ENCODE assay signal across 11 mouse cellular contexts in genomic region chr16:10905661-10906113, GRCm38 (mm10).
DNase-seq lines count a peak whose midpoint lies in the region; ATAC-seq and TF ChIP-seq lines count a peak whose summit lies in the region.
"Had no signal": no experiment of that assay in that cellular context is flagged by ENCODE, and none has a peak within 500 bp of the region (broad histone marks: within the 10 kb centered on the region; RNA-seq: fewer than 3 reads in every experiment).

No protein-coding gene starts in this region.

- no peaks in the 10 kb centered on the region for H3K9me3 ChIP-seq in kidney, embryonic 14.5 days (ENCODE audit: control insufficient read depth, low read length)
- no peaks in the 10 kb centered on the region for H3K9me3 ChIP-seq in kidney, embryonic 16.5 days (ENCODE audit: low read length)
- no peaks in the 10 kb centered on the region for H3K9me3 ChIP-seq in limb, embryonic 10.5 days (replicated peaks)
- no peaks in the 10 kb centered on the region for H3K9me3 ChIP-seq in forebrain, postnatal 0 days (ENCODE audit: low read length)
- H3K9me3 ChIP-seq: forebrain, embryonic 12.5 days had no signal

- TF ChIP-seq CTCF in thymus, adult 2 months (IDR thresholded peaks at IDR 0.05; ENCODE audit: borderline replicate concordance, control insufficient read depth, extremely low read depth, insufficient read depth, low read length, poor library complexity) = no peak; the same call in 1 of the 2 replicates
- no peak for TF ChIP-seq CTCF in forebrain, postnatal 0 days (IDR thresholded peaks at IDR 0.05; ENCODE audit: low read depth)

- H3K27ac ChIP-seq in kidney, embryonic 14.5 days (ENCODE audit: low read depth, low read length) = no peak overlapping the region
- no peak overlapping the region for H3K27ac ChIP-seq in kidney, embryonic 16.5 days (ENCODE audit: low read length)
- H3K27ac ChIP-seq in limb, embryonic 10.5 days = peak overlapping the region; percentile 65
- peak overlapping the region; percentile 51 for H3K27ac ChIP-seq in thymus, adult 2 months (ENCODE audit: control insufficient read depth, insufficient read depth, low read length)
- H3K27ac ChIP-seq in forebrain, postnatal 0 days (ENCODE audit: low read depth, low read length) = no peak overlapping the region
- H3K27ac ChIP-seq: forebrain, embryonic 12.5 days had no signal

- 0 out of 2 replicates have a peak, but pooled peaks cover 4% of the 10 kb centered on the region for H3K4me1 ChIP-seq in kidney, embryonic 14.5 days (ENCODE audit: control insufficient read depth, insufficient read depth, low read length)
- H3K4me1 ChIP-seq in kidney, embryonic 16.5 days (ENCODE audit: insufficient read depth, low read length) = 0 out of 2 replicates have a peak, but pooled peaks cover 3% of the 10 kb centered on the region
- peaks cover 25% of the 10 kb centered on the region for H3K4me1 ChIP-seq in limb, embryonic 10.5 days
- peaks cover 16% of the 10 kb centered on the region for H3K4me1 ChIP-seq in thymus, adult 2 months (replicated peaks; ENCODE audit: control insufficient read depth, insufficient read depth, low read length)
- H3K4me1 ChIP-seq in forebrain, postnatal 0 days (ENCODE audit: insufficient read depth) = no peaks in the 10 kb centered on the region
- H3K4me1 ChIP-seq: forebrain, embryonic 12.5 days had no signal

- WGBS in kidney, embryonic 14.5 days = 45% methylated on average over 5 of the region's 5 CpGs
- 59% methylated on average over 5 of the region's 5 CpGs for WGBS in kidney, embryonic 16.5 days
- WGBS in limb, embryonic 10.5 days = 42% methylated on average over 5 of the region's 5 CpGs
- WGBS in thymus, adult 2 months = 39% methylated on average over 5 of the region's 5 CpGs
- 78% methylated on average over 5 of the region's 5 CpGs for WGBS in forebrain, postnatal 0 days

- DNase-seq in embryo, embryonic 9.5 days (ENCODE audit: extremely low spot score) = peak; percentile 29
- DNase-seq in limb, embryonic 10.5 days (ENCODE audit: low spot score) = peak; percentile 53
- DNase-seq in thymus, adult 2 months = peak; percentile 44
- no peak for DNase-seq in layer of hippocampus, postnatal 36 days
- no peak for DNase-seq in forebrain, postnatal 0 days
- DNase-seq: cerebellum, adult 11 months; midbrain, embryonic 14.5 days had no signal

- H3K9ac ChIP-seq in kidney, embryonic 14.5 days (ENCODE audit: low read depth, low read length) = no peak overlapping the region
- no peak overlapping the region for H3K9ac ChIP-seq in kidney, embryonic 16.5 days (replicated peaks; ENCODE audit: low read length)
- no peak overlapping the region for H3K9ac ChIP-seq in forebrain, postnatal 0 days
- H3K9ac ChIP-seq: forebrain, embryonic 12.5 days had no signal

- no peaks in the 10 kb centered on the region for H3K36me3 ChIP-seq in kidney, embryonic 14.5 days (ENCODE audit: control insufficient read depth, insufficient read depth, low read length)
- no peaks in the 10 kb centered on the region for H3K36me3 ChIP-seq in kidney, embryonic 16.5 days (ENCODE audit: insufficient read depth, low read length)
- H3K36me3 ChIP-seq in limb, embryonic 10.5 days = no peaks in the 10 kb centered on the region
- H3K36me3 ChIP-seq in thymus, adult 2 months (ENCODE audit: control insufficient read depth, insufficient read depth, low read length) = no peaks in the 10 kb centered on the region
- no peaks in the 10 kb centered on the region for H3K36me3 ChIP-seq in forebrain, postnatal 0 days (ENCODE audit: insufficient read depth)
- H3K36me3 ChIP-seq: forebrain, embryonic 12.5 days had no signal

- 0 out of 2 replicates have a peak, but pooled peaks have one; percentile 56 for ATAC-seq in kidney, embryonic 14.5 days (ENCODE audit: low FRiP score, low TSS enrichment)
- ATAC-seq in kidney, embryonic 16.5 days (ENCODE audit: low FRiP score, low TSS enrichment) = no peak
- no peak for ATAC-seq in forebrain, postnatal 0 days
- ATAC-seq in cerebellum, adult (ENCODE audit: insufficient number of reproducible peaks, low FRiP score, low TSS enrichment) = no peak

- H3K27me3 ChIP-seq in kidney, embryonic 14.5 days (ENCODE audit: control insufficient read depth, insufficient read depth, low read length) = no peaks in the 10 kb centered on the region
- no peaks in the 10 kb centered on the region for H3K27me3 ChIP-seq in kidney, embryonic 16.5 days (ENCODE audit: insufficient read depth, low read length)
- H3K27me3 ChIP-seq in limb, embryonic 10.5 days (ENCODE audit: low read depth, poor library complexity, severe bottlenecking) = no peaks in the 10 kb centered on the region
- H3K27me3 ChIP-seq in thymus, adult 2 months (ENCODE audit: control insufficient read depth, insufficient read depth, low read length) = no peaks in the 10 kb centered on the region
- H3K27me3 ChIP-seq in forebrain, postnatal 0 days (ENCODE audit: insufficient read depth, low read length) = no peaks in the 10 kb centered on the region
- H3K27me3 ChIP-seq: forebrain, embryonic 12.5 days had no signal

- TF ChIP-seq POLR2A in thymus, adult 2 months (IDR thresholded peaks at IDR 0.05; ENCODE audit: control insufficient read depth, extremely low read depth, insufficient read depth, low read length, poor library complexity) = no peak

- H3K4me3 ChIP-seq in kidney, embryonic 14.5 days (ENCODE audit: low read length) = no peak overlapping the region
- H3K4me3 ChIP-seq in kidney, embryonic 16.5 days (ENCODE audit: low read length) = no peak overlapping the region
- H3K4me3 ChIP-seq in limb, embryonic 10.5 days = no peak overlapping the region
- no peak overlapping the region for H3K4me3 ChIP-seq in thymus, adult 2 months (ENCODE audit: control insufficient read depth, insufficient read depth, low read length)
- no peak overlapping the region for H3K4me3 ChIP-seq in forebrain, postnatal 0 days (ENCODE audit: low read depth, low read length)
- H3K4me3 ChIP-seq: forebrain, embryonic 12.5 days had no signal

- H3K4me2 ChIP-seq in kidney, embryonic 14.5 days (replicated peaks; ENCODE audit: low read depth, low read length) = no peak overlapping the region
- H3K4me2 ChIP-seq in kidney, embryonic 16.5 days (replicated peaks; ENCODE audit: low read depth, low read length) = no peak overlapping the region
- no peak overlapping the region for H3K4me2 ChIP-seq in forebrain, postnatal 0 days (ENCODE audit: low read depth)
- H3K4me2 ChIP-seq: forebrain, embryonic 12.5 days had no signal

Comparison
In these comparisons a context has a peak if more than half of its experiments do, and no peak if none do; other contexts are left out.
1. H3K27ac ChIP-seq: peak in limb, embryonic 10.5 days (single experiment) and thymus, adult 2 months (single experiment); none in kidney, embryonic 14.5 days (single experiment), kidney, embryonic 16.5 days (single experiment) and forebrain, postnatal 0 days (single experiment).
2. DNase-seq: peak in embryo, embryonic 9.5 days (single experiment), limb, embryonic 10.5 days (single experiment) and thymus, adult 2 months (single experiment); none in layer of hippocampus, postnatal 36 days (0 of 2) and forebrain, postnatal 0 days (single experiment).